Mouse (Mus musculus) liver, embryonic 14.5 days (tissue): ENCODE measurements around the gene Gm4881. TPM values are rescaled to one million over a fixed set of nuclear protein-coding genes. Genes with fewer than 3 reads are reported as not detected.

Experiments
- ATAC-seq: fragments of 200-750 bp; cut with Nextera tagmentation; 2 replicates; pipeline ENCODE4 v1.8.0; 2017; ENCODE audit warnings: moderate number of reproducible peaks, mild to moderate bottlenecking, moderate library complexity; ENCODE audit not compliant: insufficient read depth
- DNase-seq, 3 experiments: peaks; one replicate each; pipeline ENCODE4 v3.0.0-alpha.2; 2012 to 2013; ENCODE audit warnings: low read depth in 3 of 3, low spot score in 3 of 3
- H3K27ac ChIP-seq: fragments of 300-500 bp; sonication (generic); 2 replicates; pipeline ENCODE4 v1.5.1; 2014; ENCODE audit warnings: moderate library complexity, mild to moderate bottlenecking, control low read depth, inconsistent platforms
- H3K27me3 ChIP-seq: fragments of 300-500 bp; sonication (generic); 2 replicates; pipeline ENCODE4 v1.6.1; 2014; ENCODE audit warnings: mild to moderate bottlenecking, low read length, moderate library complexity; ENCODE audit not compliant: control insufficient read depth, insufficient read depth
- H3K36me3 ChIP-seq: fragments of 300-500 bp; sonication (generic); replicated peaks from 2 replicates; pipeline ENCODE4 v1.6.1; 2014; ENCODE audit warnings: low read depth; ENCODE audit not compliant: control insufficient read depth, insufficient read depth
- H3K4me1 ChIP-seq, 2 experiments: fragments of 200-500 bp in 1 of 2; fragments of 300-500 bp in 1 of 2; sonication (generic) in 1 of 2; replicated peaks; 2 replicates each; pipeline ENCODE4 v1.6.1; 2012 to 2014; ENCODE audit warnings: antibody characterized with exemption in 1 of 2, inconsistent platforms in 1 of 2, low read length in 1 of 2; ENCODE audit not compliant: control insufficient read depth in 2 of 2, insufficient read depth in 2 of 2
- H3K4me2 ChIP-seq: fragments of 300-500 bp; sonication (generic); 2 replicates; pipeline ENCODE4 v1.6.1; 2014; ENCODE audit warnings: low read depth, mild to moderate bottlenecking, control low read depth, moderate library complexity
- H3K4me3 ChIP-seq, 2 experiments: fragments of 200-500 bp in 1 of 2; fragments of 300-500 bp in 1 of 2; sonication (generic) in 1 of 2; 2 replicates each; pipeline ENCODE4 v1.5.1; 2012 to 2014; ENCODE audit warnings: low read depth in 2 of 2, low read length in 2 of 2, mild to moderate bottlenecking in 2 of 2, control low read depth in 1 of 2, inconsistent platforms in 1 of 2, moderate library complexity in 1 of 2; ENCODE audit not compliant: insufficient read depth in 1 of 2
- H3K9ac ChIP-seq: fragments of 300-500 bp; sonication (generic); replicated peaks from 2 replicates; pipeline ENCODE4 v1.6.1; 2014; ENCODE audit warnings: mild to moderate bottlenecking, control low read depth, moderate library complexity
- H3K9me3 ChIP-seq: fragments of 300-500 bp; sonication (generic); 2 replicates; pipeline ENCODE4 v1.6.1; 2016; ENCODE audit warnings: low read length, mixed read lengths; ENCODE audit not compliant: control insufficient read depth
- CTCF ChIP-seq: IDR thresholded peaks from 2 replicates; pipeline ENCODE4 v1.5.1; 2016; ENCODE audit warnings: antibody characterized with exemption, low read depth, control low read depth
- EP300 ChIP-seq: IDR thresholded peaks from 2 replicates; pipeline ENCODE4 v1.6.1; 2016; ENCODE audit warnings: antibody characterized with exemption, low read depth
- WGBS: fragments of 180-500 bp; shearing (Covaris S2); extraction: QIAGEN DNeasy Blood & Tissue Kit; methylation state at CpG from one replicate; pipeline ENCODE4 v1.1.7; 2014; ENCODE audit not compliant: insufficient replicate concordance; 5-methylcytosine and 5-hydroxymethylcytosine counted together
- polyA plus RNA-seq, 2 experiments: library from polyadenylated mRNA; depleted of rRNA in 1 of 2; stranded (reverse) in 1 of 2; unstranded in 1 of 2; fragments of >200 nt; fragmentation: Nextera tagmentation in 1 of 2; extraction: Ambion mirVana in 1 of 2; gene quantifications; 2 replicates each; pipeline versions ENCODE4 v1.2.1 to v1.2.3; 2012 to 2014

Gm4881 gene
- polyA plus RNA-seq, 2 experiments, result not detected

DNA sequence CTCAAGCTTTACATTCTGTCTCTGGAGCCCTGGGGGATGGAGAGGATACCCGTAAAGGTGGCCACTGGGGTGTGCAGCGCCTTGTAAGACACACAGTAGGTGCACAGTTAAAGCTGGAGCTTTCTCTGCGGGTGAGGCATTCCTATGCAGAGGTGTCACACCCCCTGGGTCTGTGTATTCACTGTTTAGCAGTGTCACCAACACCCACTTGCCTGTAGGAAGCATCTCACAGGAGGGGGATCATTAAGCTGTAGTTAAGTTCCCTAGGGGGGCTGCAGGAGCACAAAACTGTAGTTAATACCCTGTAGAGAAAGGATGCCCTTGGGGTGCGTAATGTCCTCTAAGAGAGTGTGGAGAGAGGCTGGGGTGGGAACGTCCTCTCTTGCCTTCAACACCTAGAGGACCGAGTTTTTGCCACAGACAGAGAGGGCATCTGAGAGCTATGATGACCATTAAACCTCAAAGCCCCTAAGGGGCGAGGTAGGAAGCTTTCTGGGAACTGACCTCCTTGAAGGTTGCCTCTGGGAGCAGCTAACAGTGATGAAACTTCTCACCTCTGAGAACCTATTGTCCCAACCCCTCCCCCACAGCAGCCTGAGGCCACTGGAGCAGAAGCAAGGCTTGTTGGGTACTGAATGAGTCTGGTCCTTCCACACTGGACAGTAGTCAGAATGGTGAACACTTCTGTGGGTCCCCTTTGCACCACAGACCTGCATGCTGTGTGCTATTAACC is 3.2 kb upstream of the Gm4881 start:
- 3% methylated on average over 7 of the region's 7 CpGs for WGBS
- DNase-seq (no peak), ATAC-seq (no peak)
- Histone ChIP-seq H3K27ac (no peak overlapping the region), H3K36me3 (no peaks in the 10 kb centered on the region), H3K4me2 (no peak overlapping the region), H3K9me3 (no peaks in the 10 kb centered on the region), H3K4me1 (no peaks in the 10 kb centered on the region), H3K27me3 (peaks cover 97% of the 10 kb centered on the region), H3K4me3 (no peak overlapping the region), H3K9ac (no peak overlapping the region)
- TF ChIP-seq CTCF (no peak), EP300 (no peak)

DNA sequence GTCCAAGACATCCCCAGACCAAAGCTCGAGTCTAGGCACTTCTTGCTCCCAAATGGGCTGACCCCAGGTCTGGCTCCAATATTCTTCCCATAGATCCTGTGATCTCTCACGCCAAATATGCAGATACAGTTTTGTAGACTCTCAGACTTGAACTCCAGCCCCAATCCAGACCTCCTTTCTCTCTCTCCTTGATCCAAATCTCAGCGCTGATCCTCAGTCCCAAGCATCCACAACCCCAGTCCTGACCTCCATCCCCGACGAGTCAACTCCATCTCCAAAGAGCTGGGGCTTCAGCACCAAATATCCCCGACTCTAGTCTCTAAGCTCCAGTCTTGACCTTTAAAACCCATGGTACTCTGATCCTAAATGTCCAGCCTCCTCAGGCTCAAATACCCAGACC is 653 bp downstream of the Gm4881 start:
- no peak overlapping the region for H3K4me3 ChIP-seq
- no peak overlapping the region for H3K27ac ChIP-seq
- no peak overlapping the region for H3K4me2 ChIP-seq
- 6% methylated on average over 6 of the region's 6 CpGs for WGBS
- DNase-seq (no peak), ATAC-seq (no peak)
- H3K9ac ChIP-seq, result no peak overlapping the region
- TF ChIP-seq CTCF (no peak), EP300 (no peak)
- H3K4me1 ChIP-seq, result no peaks in the 10 kb centered on the region
- no peaks in the 10 kb centered on the region for H3K36me3 ChIP-seq
- peaks cover 70% of the 10 kb centered on the region for H3K27me3 ChIP-seq
- H3K9me3 ChIP-seq, result no peaks in the 10 kb centered on the region

DNA sequence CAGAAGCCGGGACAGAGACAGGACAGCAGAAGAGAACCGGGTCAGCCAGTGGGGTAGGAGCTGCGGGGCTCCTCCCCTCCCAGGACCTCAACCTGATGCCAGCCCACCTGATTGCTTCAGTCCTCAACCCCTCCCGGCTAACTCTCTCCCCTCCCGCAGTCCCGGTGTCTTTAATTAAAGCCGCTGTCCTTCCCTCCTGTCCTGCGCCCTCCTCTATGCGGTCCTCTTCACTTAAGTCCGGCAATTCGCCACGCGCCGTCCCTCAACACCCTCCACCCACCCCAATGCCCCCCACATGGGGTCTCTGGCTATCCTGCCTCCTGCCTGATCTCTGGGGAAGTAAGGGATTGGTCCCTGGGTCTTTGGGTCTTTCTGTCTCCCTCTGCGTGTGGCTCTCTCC is 12.6 kb downstream of the Gm4881 start:
- DNase-seq (no peak), ATAC-seq (no peak)
- H3K9ac ChIP-seq, result no peak overlapping the region
- H3K4me1 ChIP-seq, result no peaks in the 10 kb centered on the region
- no peak overlapping the region for H3K4me2 ChIP-seq
- H3K9me3 ChIP-seq, result no peaks in the 10 kb centered on the region
- no peak for TF ChIP-seq CTCF
- no peak for TF ChIP-seq EP300
- WGBS, result 3% methylated on average over 15 of the region's 15 CpGs
- H3K36me3 ChIP-seq, result no peaks in the 10 kb centered on the region
- H3K4me3 ChIP-seq, result no peak overlapping the region
- H3K27ac ChIP-seq, result no peak overlapping the region
- H3K27me3 ChIP-seq, result peaks cover 53% of the 10 kb centered on the region

DNA sequence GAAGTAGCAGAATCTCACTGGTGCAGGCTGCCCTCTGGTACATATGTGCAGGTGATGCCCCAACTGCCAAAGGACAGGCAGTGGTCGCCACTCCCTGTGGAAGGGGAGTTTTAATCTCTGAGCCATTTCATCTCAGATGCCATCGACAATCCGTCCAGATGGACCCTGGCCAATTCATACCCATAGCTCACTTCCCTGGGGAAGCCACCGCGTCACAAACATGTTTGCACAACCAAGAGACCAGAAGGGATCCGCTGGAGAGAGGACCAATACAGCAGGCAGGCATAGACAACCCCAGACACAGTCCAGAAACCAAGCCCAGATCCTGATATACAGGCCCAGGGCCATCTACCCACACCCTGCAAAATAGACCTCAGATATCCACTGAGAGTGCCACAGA is 13.8 kb downstream of the Gm4881 start:
- H3K27me3 ChIP-seq, result peaks cover 53% of the 10 kb centered on the region
- TF ChIP-seq EP300 (no peak), CTCF (no peak)
- DNase-seq, result no peak
- H3K4me2 ChIP-seq, result no peak overlapping the region
- H3K27ac ChIP-seq, result no peak overlapping the region
- no peaks in the 10 kb centered on the region for H3K9me3 ChIP-seq
- no peak overlapping the region for H3K9ac ChIP-seq
- 34% methylated on average over 6 of the region's 6 CpGs for WGBS
- H3K4me3 ChIP-seq, result no peak overlapping the region
- ATAC-seq, result no peak
- H3K4me1 ChIP-seq, result no peaks in the 10 kb centered on the region
- no peaks in the 10 kb centered on the region for H3K36me3 ChIP-seq

DNA sequence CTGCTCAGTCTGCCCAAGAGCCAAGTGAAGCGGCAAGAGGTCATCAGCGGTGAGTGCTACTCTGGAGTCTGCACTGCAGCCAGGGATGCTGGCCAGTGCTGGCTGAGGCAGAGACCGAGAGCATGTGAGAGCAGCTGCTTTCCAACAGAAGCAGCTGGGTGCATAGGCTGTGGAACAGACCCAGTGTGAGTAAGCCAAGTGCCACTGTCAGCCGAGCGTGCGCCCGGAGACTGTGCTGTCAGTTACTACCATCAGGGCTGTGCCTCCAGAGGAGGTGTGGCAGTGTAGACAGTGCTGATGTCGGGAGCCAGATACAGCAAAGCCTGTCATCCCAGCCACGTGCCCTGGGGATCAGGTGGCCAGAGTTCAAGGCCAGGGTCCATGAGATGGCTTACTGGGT is 24.6 kb downstream of the Gm4881 start:
- Histone ChIP-seq H3K27me3 (no peaks in the 10 kb centered on the region), H3K9me3 (no peaks in the 10 kb centered on the region), H3K4me3 (no peak overlapping the region), H3K27ac (no peak overlapping the region), H3K4me2 (no peak overlapping the region), H3K4me1 (no peaks in the 10 kb centered on the region), H3K9ac (no peak overlapping the region), H3K36me3 (peaks cover 55% of the 10 kb centered on the region)
- DNase-seq, result no peak
- 80% methylated on average over 9 of the region's 9 CpGs for WGBS
- TF ChIP-seq CTCF, result no peak
- no peak for TF ChIP-seq EP300
- no peak; the same call in 1 of the 2 replicates for ATAC-seq
